Mouse (Mus musculus) liver, embryonic 14.5 days (tissue): Measurements from ENCODE around the gene Enoph1. TPM values are rescaled to one million over a fixed set of nuclear protein-coding genes. Genes with fewer than 3 reads are reported as not detected.

Experiments used
- ATAC-seq: fragments of 200-750 bp; cut with Nextera tagmentation; 2 replicates; pipeline ENCODE4 v1.8.0; 2017; ENCODE audit warnings: moderate number of reproducible peaks, mild to moderate bottlenecking, moderate library complexity; ENCODE audit not compliant: insufficient read depth
- DNase-seq, 3 experiments: peaks; one replicate each; pipeline ENCODE4 v3.0.0-alpha.2; 2012 to 2013; ENCODE audit warnings: low read depth in 3 of 3, low spot score in 3 of 3
- H3K27ac ChIP-seq: fragments of 300-500 bp; sonication (generic); 2 replicates; pipeline ENCODE4 v1.5.1; 2014; ENCODE audit warnings: moderate library complexity, mild to moderate bottlenecking, control low read depth, inconsistent platforms
- H3K27me3 ChIP-seq: fragments of 300-500 bp; sonication (generic); 2 replicates; pipeline ENCODE4 v1.6.1; 2014; ENCODE audit warnings: mild to moderate bottlenecking, low read length, moderate library complexity; ENCODE audit not compliant: control insufficient read depth, insufficient read depth
- H3K36me3 ChIP-seq: fragments of 300-500 bp; sonication (generic); replicated peaks from 2 replicates; pipeline ENCODE4 v1.6.1; 2014; ENCODE audit warnings: low read depth; ENCODE audit not compliant: control insufficient read depth, insufficient read depth
- H3K4me1 ChIP-seq, 2 experiments: fragments of 200-500 bp in 1 of 2; fragments of 300-500 bp in 1 of 2; sonication (generic) in 1 of 2; replicated peaks; 2 replicates each; pipeline ENCODE4 v1.6.1; 2012 to 2014; ENCODE audit warnings: antibody characterized with exemption in 1 of 2, inconsistent platforms in 1 of 2, low read length in 1 of 2; ENCODE audit not compliant: control insufficient read depth in 2 of 2, insufficient read depth in 2 of 2
- H3K4me2 ChIP-seq: fragments of 300-500 bp; sonication (generic); 2 replicates; pipeline ENCODE4 v1.6.1; 2014; ENCODE audit warnings: low read depth, mild to moderate bottlenecking, control low read depth, moderate library complexity
- H3K4me3 ChIP-seq, 2 experiments: fragments of 200-500 bp in 1 of 2; fragments of 300-500 bp in 1 of 2; sonication (generic) in 1 of 2; 2 replicates each; pipeline ENCODE4 v1.5.1; 2012 to 2014; ENCODE audit warnings: low read depth in 2 of 2, low read length in 2 of 2, mild to moderate bottlenecking in 2 of 2, control low read depth in 1 of 2, inconsistent platforms in 1 of 2, moderate library complexity in 1 of 2; ENCODE audit not compliant: insufficient read depth in 1 of 2
- H3K9ac ChIP-seq: fragments of 300-500 bp; sonication (generic); replicated peaks from 2 replicates; pipeline ENCODE4 v1.6.1; 2014; ENCODE audit warnings: mild to moderate bottlenecking, control low read depth, moderate library complexity
- H3K9me3 ChIP-seq: fragments of 300-500 bp; sonication (generic); 2 replicates; pipeline ENCODE4 v1.6.1; 2016; ENCODE audit warnings: low read length, mixed read lengths; ENCODE audit not compliant: control insufficient read depth
- CTCF ChIP-seq: IDR thresholded peaks from 2 replicates; pipeline ENCODE4 v1.5.1; 2016; ENCODE audit warnings: antibody characterized with exemption, low read depth, control low read depth
- EP300 ChIP-seq: IDR thresholded peaks from 2 replicates; pipeline ENCODE4 v1.6.1; 2016; ENCODE audit warnings: antibody characterized with exemption, low read depth
- WGBS: fragments of 180-500 bp; shearing (Covaris S2); extraction: QIAGEN DNeasy Blood & Tissue Kit; methylation state at CpG from one replicate; pipeline ENCODE4 v1.1.7; 2014; ENCODE audit not compliant: insufficient replicate concordance; 5-methylcytosine and 5-hydroxymethylcytosine counted together
- polyA plus RNA-seq, 2 experiments: library from polyadenylated mRNA; depleted of rRNA in 1 of 2; stranded (reverse) in 1 of 2; unstranded in 1 of 2; fragments of >200 nt; fragmentation: Nextera tagmentation in 1 of 2; extraction: Ambion mirVana in 1 of 2; gene quantifications; 2 replicates each; pipeline versions ENCODE4 v1.2.1 to v1.2.3; 2012 to 2014

The Enoph1 gene
- polyA plus RNA-seq, 2 experiments = 14.3 to 15.1 TPM

DNA sequence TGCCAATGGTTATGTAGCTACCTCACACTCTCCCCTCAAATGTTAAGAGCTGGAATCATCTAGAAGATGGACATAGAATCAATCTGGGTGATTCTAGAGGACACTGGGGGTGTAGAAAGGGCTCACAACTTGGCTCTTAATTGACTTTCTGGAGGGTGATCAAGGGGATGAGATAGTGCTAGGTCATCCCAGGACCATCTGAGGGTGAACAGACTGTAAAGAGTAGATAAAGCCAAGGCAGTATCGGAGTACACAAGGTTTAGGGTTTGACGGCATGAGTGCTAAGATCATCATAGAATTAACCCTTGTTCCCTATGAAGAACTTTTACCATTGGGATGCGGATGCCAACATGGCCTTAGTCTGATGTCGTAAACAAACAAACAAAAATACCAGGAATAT lies 58.2 kb downstream of the Enoph1 start:
- TF ChIP-seq EP300 (no peak), CTCF (no peak)
- Histone ChIP-seq H3K27ac (no peak overlapping the region), H3K9me3 (no peaks in the 10 kb centered on the region), H3K9ac (no peak overlapping the region), H3K4me2 (no peak overlapping the region), H3K4me1 (no peaks in the 10 kb centered on the region), H3K36me3 (no peaks in the 10 kb centered on the region), H3K4me3 (no peak overlapping the region), H3K27me3 (no peaks in the 10 kb centered on the region)
- DNase-seq (no peak), ATAC-seq (no peak)
- WGBS = 60% methylated on average over 4 of the region's 4 CpGs

DNA sequence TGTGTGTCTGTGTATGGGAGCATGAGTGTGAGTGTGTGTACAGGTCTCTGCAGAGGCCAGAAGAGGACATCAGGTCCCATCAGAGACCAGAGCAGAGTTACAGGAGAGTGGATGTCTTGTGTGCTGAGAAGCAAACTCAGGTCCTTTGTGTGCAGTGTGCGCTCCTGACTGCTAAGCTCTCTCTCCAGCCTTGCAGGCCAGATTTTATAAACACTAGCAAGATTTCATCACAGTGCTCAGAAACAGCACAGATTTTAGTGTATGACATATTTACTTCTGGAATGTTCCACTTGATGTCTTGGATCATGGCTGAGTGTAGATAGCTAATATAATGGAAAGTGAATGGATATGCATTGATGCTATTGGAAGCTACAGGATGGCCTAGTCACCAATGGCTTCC lies 62.6 kb downstream of the Enoph1 start:
- H3K9me3 ChIP-seq = no peaks in the 10 kb centered on the region
- TF ChIP-seq EP300 (no peak), CTCF (no peak)
- no peak overlapping the region for H3K9ac ChIP-seq
- no peaks in the 10 kb centered on the region for H3K27me3 ChIP-seq
- DNase-seq (no peak), ATAC-seq (no peak)
- H3K4me1 ChIP-seq = no peaks in the 10 kb centered on the region
- H3K27ac ChIP-seq = no peak overlapping the region
- H3K4me3 ChIP-seq = no peak overlapping the region
- H3K4me2 ChIP-seq = no peak overlapping the region
- WGBS = 50% methylated on average over 1 of the region's 1 CpGs
- H3K36me3 ChIP-seq = no peaks in the 10 kb centered on the region

- no peak overlapping the region for H3K9ac ChIP-seq
- ATAC-seq = no peak
- no peaks in the 10 kb centered on the region for H3K9me3 ChIP-seq
- H3K36me3 ChIP-seq = no peaks in the 10 kb centered on the region
- no peak for DNase-seq
- TF ChIP-seq CTCF (no peak), EP300 (no peak)
- WGBS = 74% methylated on average over 9 of the region's 9 CpGs
- no peak overlapping the region for H3K27ac ChIP-seq
- no peak overlapping the region for H3K4me3 ChIP-seq
- H3K4me2 ChIP-seq = no peak overlapping the region
- no peaks in the 10 kb centered on the region for H3K4me1 ChIP-seq
- no peaks in the 10 kb centered on the region for H3K27me3 ChIP-seq
Measured at GRCm38 (mm10) chr5:100108866-100109265, 69.1 kb downstream of the Enoph1 start.

DNA sequence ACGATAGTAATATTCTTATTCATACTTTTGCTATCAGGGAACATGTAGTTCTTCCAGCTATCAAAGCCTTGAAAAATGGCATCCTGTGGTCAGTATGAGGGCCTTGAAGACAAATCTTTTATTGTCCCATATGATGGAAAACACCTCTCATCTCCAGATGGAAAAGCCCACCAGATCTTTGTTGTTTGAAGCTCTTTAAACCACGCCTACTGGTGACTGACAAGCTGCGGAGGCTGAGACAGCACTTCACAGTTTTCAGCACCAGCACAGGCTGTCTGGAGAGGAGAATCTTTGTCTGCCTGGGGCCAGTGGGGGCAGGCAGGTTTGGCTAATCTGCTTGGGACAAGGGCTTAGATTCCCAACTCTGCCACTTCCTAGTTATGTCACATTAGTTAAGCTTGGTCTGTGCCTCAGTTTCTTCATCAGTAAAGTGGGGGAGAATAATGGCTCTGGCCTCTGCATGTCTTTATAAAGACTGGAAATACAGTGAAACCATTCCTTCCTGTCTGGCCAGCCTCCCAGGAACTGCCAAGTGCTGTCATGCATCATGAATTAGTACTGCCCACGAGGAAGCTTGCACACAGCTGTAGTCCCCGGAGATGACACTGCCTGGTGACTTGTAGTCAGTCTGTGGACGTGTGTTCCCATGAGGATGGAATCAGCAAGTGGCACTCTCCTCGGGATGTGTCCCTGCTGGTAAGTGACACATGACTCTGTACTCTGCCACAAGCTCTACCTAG lies 69.9 kb downstream of the Enoph1 start:
- no peak overlapping the region for H3K4me2 ChIP-seq
- DNase-seq = no peak
- no peak for ATAC-seq
- H3K4me3 ChIP-seq = no peak overlapping the region
- no peaks in the 10 kb centered on the region for H3K36me3 ChIP-seq
- no peak overlapping the region for H3K27ac ChIP-seq
- 42% methylated on average over 7 of the region's 7 CpGs for WGBS
- H3K9me3 ChIP-seq = no peaks in the 10 kb centered on the region
- no peaks in the 10 kb centered on the region for H3K4me1 ChIP-seq
- H3K9ac ChIP-seq = no peak overlapping the region
- H3K27me3 ChIP-seq = no peaks in the 10 kb centered on the region
- no peak for TF ChIP-seq CTCF
- TF ChIP-seq EP300 = no peak

DNA sequence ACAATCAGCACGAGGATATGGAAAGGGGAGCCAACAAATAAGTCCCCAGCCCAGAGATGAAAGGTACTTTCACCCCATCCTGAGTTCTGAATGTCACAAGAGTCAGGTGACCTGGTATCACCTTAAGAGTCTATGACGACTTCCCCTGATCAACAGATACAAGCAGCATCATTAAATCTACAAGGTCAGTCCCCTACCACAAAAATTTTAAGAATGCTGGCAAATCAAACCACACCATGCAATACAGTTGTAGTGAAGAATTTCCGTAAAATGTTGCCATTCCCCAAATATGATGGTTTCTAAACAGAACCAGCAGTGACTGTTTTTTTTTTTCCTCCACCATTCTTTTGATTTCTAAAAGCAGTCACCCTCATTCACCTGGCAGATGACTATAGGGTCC lies 70.8 kb downstream of the Enoph1 start:
- Histone ChIP-seq H3K27ac (no peak overlapping the region), H3K36me3 (no peaks in the 10 kb centered on the region), H3K9me3 (no peaks in the 10 kb centered on the region), H3K4me2 (no peak overlapping the region), H3K4me1 (no peaks in the 10 kb centered on the region), H3K27me3 (no peaks in the 10 kb centered on the region), H3K9ac (no peak overlapping the region), H3K4me3 (no peak overlapping the region)
- ATAC-seq (no peak), DNase-seq (no peak)
- WGBS = 43% methylated on average over 3 of the region's 3 CpGs
- TF ChIP-seq EP300 (no peak), CTCF (no peak)
